Mouse (Mus musculus): ENCODE measurements around the gene Prss38. TPM values are rescaled to one million over a fixed set of nuclear protein-coding genes. Genes with fewer than 3 reads are reported as not detected.
A peak's percentile ranks its signal among the peaks of the same experiment; 100 is the strongest.

Prss38 gene
- polyA plus RNA-seq, 1 experiment from 2014 or later, result not detected

DNA sequence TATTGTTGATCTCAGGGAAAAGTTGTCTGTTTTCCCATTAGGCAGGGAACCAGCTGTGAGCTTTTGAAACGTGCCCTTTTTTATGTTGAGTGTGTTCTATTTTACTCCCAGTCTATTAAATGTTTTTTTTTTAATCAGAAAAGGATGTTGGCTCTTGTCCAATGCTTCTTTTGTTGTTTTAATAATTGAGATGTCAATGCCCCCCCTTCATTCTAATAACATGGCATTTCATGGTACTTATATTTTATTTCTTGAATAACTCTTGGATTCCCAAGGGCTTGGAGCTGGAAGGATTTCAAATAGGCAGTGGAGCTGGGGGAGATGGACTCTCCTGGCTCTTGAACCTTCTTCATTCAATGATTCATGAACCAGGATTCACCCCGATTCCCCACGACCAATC lies 9.4 kb downstream of the Prss38 start:
- WGBS, result 80% methylated on average over 3 of the region's 3 CpGs
- H3K27me3 ChIP-seq (ENCODE audit: insufficient read depth, poor library complexity, severe bottlenecking), result peaks cover 5% of the 10 kb centered on the region
- peaks cover 6% of the 10 kb centered on the region; the same call in 1 of the 2 replicates for H3K4me1 ChIP-seq
- no peaks in the 10 kb centered on the region for H3K9me3 ChIP-seq
- DNase-seq (ENCODE audit: low spot score), result no peak
- no peak overlapping the region for H3K4me3 ChIP-seq
- no peak overlapping the region for H3K27ac ChIP-seq
- no peaks in the 10 kb centered on the region for H3K36me3 ChIP-seq

DNA sequence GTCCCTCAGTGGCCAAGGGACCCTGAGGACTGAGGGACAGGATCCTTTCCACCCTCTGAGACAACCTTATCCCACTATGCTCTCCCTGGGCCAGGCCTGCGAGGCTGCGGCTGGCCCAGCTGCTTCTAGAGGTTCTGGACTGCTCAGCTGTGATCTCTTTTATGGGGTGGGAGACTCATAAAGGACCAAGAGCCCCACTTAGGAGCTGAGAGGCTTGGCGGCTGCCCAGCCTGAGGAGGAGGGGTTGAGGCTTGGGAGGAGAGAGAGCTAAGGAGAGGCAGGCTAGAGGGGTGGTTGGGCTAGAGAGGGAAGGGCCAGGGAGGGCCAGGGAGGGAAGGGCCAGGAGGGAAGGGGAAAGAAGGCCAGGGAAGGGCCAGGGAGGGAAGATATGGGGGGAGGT lies 11.0 kb downstream of the Prss38 start:
- H3K9me3 ChIP-seq, result no peaks in the 10 kb centered on the region
- no peaks in the 10 kb centered on the region for H3K36me3 ChIP-seq
- H3K4me3 ChIP-seq, result no peak overlapping the region
- peaks cover 5% of the 10 kb centered on the region for H3K27me3 ChIP-seq (ENCODE audit: insufficient read depth, poor library complexity, severe bottlenecking)
- H3K27ac ChIP-seq, result 0 out of 2 replicates have a peak overlapping the region, but pooled peaks have one; percentile 57
- H3K4me1 ChIP-seq, result peaks cover 6% of the 10 kb centered on the region; the same call in 1 of the 2 replicates
- 51% methylated on average over 3 of the region's 3 CpGs for WGBS
- DNase-seq (ENCODE audit: low spot score), result no peak

DNA sequence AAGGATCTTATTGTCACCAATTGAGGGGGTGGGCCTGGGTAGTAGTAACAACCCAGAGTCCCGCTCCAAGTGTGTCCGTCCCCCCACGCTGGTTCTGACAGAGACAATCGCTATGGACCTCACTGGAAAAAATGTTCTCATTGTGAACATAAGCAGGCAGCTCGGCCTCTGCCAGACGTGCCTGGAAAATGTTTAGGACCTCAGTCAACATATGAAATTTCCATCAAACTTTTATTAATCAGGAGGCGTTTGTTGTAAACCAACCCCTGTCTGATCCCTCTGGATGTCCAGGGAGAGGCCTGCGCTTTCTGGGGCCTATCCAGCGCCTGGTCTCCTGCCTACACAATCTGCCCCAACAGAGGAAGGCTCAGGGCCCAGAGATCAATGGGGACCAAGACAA lies 11.4 kb downstream of the Prss38 start:
- Histone ChIP-seq H3K9me3 (no peaks in the 10 kb centered on the region), H3K27ac (no peak overlapping the region), H3K4me3 (no peak overlapping the region), H3K4me1 (peaks cover 6% of the 10 kb centered on the region; the same call in 1 of the 2 replicates), H3K36me3 (no peaks in the 10 kb centered on the region), H3K27me3 (ENCODE audit: insufficient read depth, poor library complexity, severe bottlenecking) (peaks cover 5% of the 10 kb centered on the region)
- WGBS, result 79% methylated on average over 9 of the region's 9 CpGs
- no peak for DNase-seq (ENCODE audit: low spot score)

DNA sequence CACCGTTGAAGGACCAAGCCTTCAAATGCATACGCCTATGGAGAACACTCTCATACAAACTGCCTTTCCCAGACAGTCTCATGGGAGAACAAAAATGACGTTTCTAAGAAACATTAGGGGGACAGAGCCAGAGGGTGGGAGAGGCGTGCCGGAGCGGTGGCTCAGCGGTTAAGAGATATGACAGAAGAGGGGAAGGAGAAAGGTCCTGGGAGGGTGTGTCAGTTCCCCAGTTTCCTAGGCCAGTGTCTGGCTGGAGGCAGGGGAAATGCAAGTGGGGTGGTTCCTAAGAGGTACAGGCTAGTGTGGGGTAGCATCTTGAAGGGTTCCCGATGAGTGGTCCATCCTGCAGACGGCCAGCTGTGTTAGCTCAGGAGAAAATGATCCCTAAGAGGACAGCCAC lies 14.2 kb downstream of the Prss38 start:
- no peaks in the 10 kb centered on the region for H3K9me3 ChIP-seq
- 84% methylated on average over 9 of the region's 9 CpGs for WGBS
- peaks cover 5% of the 10 kb centered on the region for H3K27me3 ChIP-seq (ENCODE audit: insufficient read depth, poor library complexity, severe bottlenecking)
- H3K4me3 ChIP-seq, result no peak overlapping the region
- no peak overlapping the region for H3K27ac ChIP-seq
- H3K4me1 ChIP-seq, result peaks cover 6% of the 10 kb centered on the region; the same call in 1 of the 2 replicates
- DNase-seq (ENCODE audit: low spot score), result no peak
- 0 out of 2 replicates have a peak, but pooled peaks cover 2% of the 10 kb centered on the region for H3K36me3 ChIP-seq

DNA sequence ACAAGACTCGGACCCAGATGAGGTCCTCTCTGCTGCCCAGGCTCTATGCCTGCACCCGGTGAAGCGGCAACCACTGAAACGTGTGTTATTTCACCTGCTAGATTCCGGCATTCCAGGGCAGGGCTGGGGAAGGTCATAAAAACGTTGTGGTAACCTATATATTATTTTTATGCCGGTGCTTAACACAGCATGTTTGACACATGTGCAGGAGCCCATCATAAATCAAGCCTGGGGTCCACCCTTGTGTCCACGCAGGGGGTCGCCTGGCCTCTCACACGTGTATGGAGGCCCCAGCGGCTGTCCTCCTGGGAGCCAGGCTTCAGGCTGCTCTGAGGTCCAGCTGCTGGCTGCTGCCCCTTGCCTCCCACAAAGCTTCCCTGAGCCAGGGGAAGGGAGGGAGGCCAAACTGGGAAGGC lies 18.6 kb downstream of the Prss38 start:
- Histone ChIP-seq H3K4me1 (no peaks in the 10 kb centered on the region; the same call in 1 of the 2 replicates), H3K36me3 (0 out of 2 replicates have a peak, but pooled peaks cover 2% of the 10 kb centered on the region), H3K9me3 (no peaks in the 10 kb centered on the region), H3K4me3 (no peak overlapping the region), H3K27me3 (ENCODE audit: insufficient read depth, poor library complexity, severe bottlenecking) (peaks cover 5% of the 10 kb centered on the region; the same call in 1 of the 2 replicates), H3K27ac (no peak overlapping the region)
- 72% methylated on average over 11 of the region's 11 CpGs for WGBS
- DNase-seq (ENCODE audit: low spot score), result no peak

DNA sequence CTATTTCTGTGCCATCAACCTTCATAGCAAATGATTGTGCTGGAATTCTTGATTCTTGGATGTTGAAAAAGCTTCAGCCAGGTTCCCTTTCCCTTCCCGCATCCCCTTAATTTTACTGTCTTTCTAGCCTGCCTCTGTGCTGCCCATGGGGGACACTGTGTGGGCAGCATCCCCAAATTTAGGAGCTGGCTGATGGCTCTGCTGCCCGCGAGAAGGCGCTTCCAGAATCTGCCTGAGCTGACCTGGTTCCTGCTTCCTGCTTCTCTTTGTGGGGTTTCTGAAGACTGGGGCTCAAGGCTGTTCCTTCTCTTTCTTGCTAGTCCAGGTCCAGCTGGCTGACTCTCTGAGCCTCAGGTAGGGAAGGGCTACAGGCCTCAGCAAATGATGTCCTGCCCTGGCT lies 20.7 kb downstream of the Prss38 start:
- Histone ChIP-seq H3K4me1 (peaks cover 10% of the 10 kb centered on the region), H3K27ac (no peak overlapping the region), H3K27me3 (ENCODE audit: insufficient read depth, poor library complexity, severe bottlenecking) (peaks cover 5% of the 10 kb centered on the region; the same call in 1 of the 2 replicates), H3K36me3 (0 out of 2 replicates have a peak, but pooled peaks cover 2% of the 10 kb centered on the region), H3K9me3 (no peaks in the 10 kb centered on the region), H3K4me3 (no peak overlapping the region)
- 80% methylated on average over 4 of the region's 4 CpGs for WGBS
- DNase-seq (ENCODE audit: low spot score), result no peak

DNA sequence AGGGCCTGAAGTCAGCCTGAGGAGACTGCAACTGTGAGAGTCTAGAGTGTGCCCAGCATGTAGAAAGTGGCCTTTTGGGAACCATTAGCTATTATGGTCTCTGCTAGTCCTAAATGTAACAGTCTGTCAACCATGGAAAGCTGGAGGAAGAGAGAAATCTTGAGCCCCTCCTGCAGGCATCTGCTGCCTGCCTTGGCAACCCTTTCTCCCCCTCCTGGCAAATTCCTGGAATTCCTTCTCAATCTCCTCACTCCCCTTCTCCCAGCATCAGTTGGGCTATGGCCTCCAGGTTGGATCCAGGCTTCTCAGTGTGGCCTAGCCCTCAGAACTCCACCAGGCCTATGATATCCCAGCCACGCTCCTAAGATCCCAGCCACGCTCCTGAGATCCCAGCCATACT lies 25.1 kb downstream of the Prss38 start:
- Histone ChIP-seq H3K9me3 (no peaks in the 10 kb centered on the region), H3K27ac (peak overlapping the region; percentile 72; the same call in 1 of the 2 replicates), H3K27me3 (ENCODE audit: insufficient read depth, poor library complexity, severe bottlenecking) (peaks cover 2% of the 10 kb centered on the region; the same call in 1 of the 2 replicates), H3K4me3 (no peak overlapping the region), H3K36me3 (no peaks in the 10 kb centered on the region), H3K4me1 (peaks cover 24% of the 10 kb centered on the region)
- WGBS, result 53% methylated on average over 2 of the region's 2 CpGs
- no peak for DNase-seq (ENCODE audit: low spot score)

DNA sequence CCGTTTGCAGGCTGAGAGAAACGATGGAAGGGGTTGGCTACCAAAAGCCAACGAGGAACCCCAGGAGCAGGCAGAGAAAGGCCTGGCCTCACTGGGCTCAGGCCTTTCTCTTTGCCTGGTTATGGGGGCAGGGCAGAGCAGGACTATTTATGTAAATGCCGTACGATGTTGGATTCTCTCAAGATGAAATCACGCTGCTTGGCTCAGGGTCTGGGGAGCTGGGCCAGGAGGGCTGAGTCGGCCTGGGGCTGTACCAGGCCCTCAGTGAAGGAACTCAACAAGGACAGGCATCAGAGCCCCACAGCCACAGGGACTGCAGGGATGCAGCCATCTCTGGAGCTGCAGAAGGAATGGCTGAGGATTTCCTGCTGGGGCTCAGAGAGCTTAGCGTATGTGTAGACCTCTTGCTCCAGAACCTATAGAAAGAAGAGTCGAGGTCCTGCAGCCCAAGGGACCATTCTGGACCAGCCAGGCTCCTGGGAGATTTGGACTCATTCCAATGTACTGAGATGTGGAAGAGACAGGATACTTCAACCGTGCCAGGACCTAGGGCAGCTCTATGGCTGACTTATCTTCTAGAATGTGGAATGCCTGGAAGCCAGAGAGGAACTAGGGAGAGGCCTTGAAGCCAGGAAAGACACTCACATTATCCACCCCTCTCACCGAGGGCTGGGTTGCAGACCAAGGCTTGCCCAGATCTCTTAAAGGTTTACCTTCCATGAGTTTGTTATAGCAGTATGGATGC lies 29.1 kb downstream of the Prss38 start:
- Histone ChIP-seq H3K27me3 (ENCODE audit: insufficient read depth, poor library complexity, severe bottlenecking) (no peaks in the 10 kb centered on the region), H3K27ac (no peak overlapping the region), H3K9me3 (no peaks in the 10 kb centered on the region)

DNA sequence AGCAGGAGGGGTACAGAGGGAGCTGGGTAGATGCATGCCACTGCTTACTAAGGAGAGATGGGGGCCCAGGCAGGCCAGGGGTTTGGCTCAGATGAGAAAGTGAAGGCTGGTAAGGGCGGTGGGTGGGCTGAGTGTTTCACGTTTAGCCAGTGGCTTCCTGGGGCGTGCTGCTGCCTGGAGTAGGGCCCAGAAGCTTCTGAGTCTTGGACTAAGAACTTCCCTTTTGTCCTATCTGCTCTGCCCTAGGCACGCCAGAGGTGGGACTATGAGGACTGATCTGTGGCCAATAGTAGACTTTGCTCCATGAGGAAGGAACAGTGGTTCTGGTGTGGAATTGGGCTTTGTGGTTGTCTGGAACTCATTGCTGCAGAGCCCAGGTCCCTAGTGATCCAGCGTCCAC lies 32.5 kb downstream of the Prss38 start:
- H3K9me3 ChIP-seq, result no peaks in the 10 kb centered on the region
- no peak overlapping the region for H3K27ac ChIP-seq
- H3K4me3 ChIP-seq, result no peak overlapping the region
- H3K4me1 ChIP-seq, result peaks cover 16% of the 10 kb centered on the region
- DNase-seq (ENCODE audit: low spot score), result no peak
- WGBS, result 68% methylated on average over 5 of the region's 5 CpGs
- H3K36me3 ChIP-seq, result no peaks in the 10 kb centered on the region
- no peaks in the 10 kb centered on the region for H3K27me3 ChIP-seq (ENCODE audit: insufficient read depth, poor library complexity, severe bottlenecking)

More for the DNA sequence above, 29.1 kb downstream of the Prss38 start:
- Histone ChIP-seq H3K36me3 (no peaks in the 10 kb centered on the region), H3K4me3 (no peak overlapping the region), H3K4me1 (peaks cover 24% of the 10 kb centered on the region)
- WGBS, result 70% methylated on average over 11 of the region's 11 CpGs
- no peak for DNase-seq (ENCODE audit: low spot score)

DNA sequence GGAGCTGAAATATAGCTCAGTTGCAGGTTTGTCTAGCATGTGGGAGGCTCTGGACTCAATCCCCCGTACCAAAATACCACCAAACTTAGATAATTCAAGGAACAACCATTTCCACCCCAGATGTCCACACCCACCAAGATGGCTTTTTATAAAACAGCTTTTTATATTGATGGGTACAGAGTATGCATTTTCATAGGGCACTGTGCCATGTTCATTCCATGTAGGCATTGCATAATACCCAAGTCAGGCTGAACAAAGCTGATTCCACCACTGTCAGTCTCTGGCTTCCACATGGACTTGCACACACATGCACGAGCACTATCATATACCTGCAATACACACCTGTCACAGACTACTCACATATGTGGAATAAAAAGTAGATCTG lies 36.7 kb downstream of the Prss38 start:
- H3K4me3 ChIP-seq, result no peak overlapping the region

DNA sequence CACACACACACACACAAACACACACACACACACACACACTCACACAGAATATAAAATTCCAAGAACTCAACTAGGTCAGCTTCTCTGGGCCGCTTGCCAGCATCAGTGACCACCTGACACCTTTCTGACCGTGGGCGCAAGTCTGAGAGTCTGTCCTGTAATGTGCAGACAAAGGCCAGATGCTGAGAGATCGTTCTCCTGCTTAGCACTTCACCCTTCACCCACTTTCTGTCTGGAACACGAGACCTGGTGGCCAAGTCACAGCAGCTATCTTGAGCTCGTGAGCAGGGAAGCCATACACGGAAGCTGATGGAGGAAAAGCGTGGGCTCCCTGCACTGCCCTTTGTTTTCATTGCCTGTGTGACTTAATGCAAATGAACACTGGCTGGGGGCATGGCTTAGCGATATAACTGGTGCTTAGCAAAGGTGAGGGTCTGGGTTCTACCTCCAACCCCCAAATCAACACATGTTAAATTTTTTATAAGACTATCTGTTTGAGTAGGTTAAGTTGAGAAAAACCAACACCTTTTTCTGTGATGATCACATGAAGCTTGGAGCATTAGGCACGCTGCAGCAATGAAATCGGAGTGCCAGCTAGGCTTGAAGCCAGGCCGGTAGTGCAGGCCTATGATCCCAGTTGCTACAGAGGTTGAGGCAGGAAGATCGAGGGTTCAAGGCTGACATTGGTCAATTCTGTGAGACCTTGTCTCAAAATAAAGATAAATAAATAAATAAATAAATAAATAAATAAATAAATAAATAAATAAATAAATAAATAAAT lies 37.3 kb downstream of the Prss38 start:
- Histone ChIP-seq H3K27me3 (ENCODE audit: insufficient read depth, poor library complexity, severe bottlenecking) (peaks cover 18% of the 10 kb centered on the region), H3K27ac (peak overlapping the region; percentile 31; the same call in 1 of the 2 replicates), H3K4me3 (no peak overlapping the region), H3K36me3 (no peaks in the 10 kb centered on the region), H3K4me1 (peaks cover 36% of the 10 kb centered on the region), H3K9me3 (no peaks in the 10 kb centered on the region)
- no peak for DNase-seq (ENCODE audit: low spot score)
- WGBS, result 55% methylated on average over 13 of the region's 13 CpGs

More for the DNA sequence above, 36.7 kb downstream of the Prss38 start:
- no peaks in the 10 kb centered on the region for H3K36me3 ChIP-seq
- no peaks in the 10 kb centered on the region for H3K9me3 ChIP-seq
- WGBS, result 88% methylated on average over 2 of the region's 2 CpGs
- peaks cover 14% of the 10 kb centered on the region for H3K27me3 ChIP-seq (ENCODE audit: insufficient read depth, poor library complexity, severe bottlenecking)
- peaks cover 34% of the 10 kb centered on the region for H3K4me1 ChIP-seq
- H3K27ac ChIP-seq, result no peak overlapping the region
- DNase-seq (ENCODE audit: low spot score), result no peak

DNA sequence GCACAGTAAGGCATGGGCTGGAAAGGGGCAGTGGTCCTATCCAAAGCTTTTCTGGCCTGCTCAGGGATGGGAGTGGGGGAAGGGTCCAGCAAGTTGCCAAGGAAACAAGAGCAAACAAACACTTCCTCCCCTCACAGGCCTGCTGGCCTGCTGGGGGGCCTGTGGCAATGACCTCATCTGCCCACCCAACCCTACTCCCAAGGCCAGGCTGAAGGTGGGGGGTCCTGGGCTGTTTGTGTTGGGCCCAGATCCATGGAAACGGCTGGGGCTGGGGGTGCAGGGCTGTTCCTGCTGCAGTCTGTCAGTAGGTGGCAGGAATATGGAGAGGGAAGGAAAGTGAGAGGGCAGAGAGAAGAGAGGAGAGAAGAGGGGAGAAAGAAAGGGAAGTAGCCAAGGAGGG lies 39.1 kb downstream of the Prss38 start:
- H3K4me1 ChIP-seq, result peaks cover 36% of the 10 kb centered on the region

DNA sequence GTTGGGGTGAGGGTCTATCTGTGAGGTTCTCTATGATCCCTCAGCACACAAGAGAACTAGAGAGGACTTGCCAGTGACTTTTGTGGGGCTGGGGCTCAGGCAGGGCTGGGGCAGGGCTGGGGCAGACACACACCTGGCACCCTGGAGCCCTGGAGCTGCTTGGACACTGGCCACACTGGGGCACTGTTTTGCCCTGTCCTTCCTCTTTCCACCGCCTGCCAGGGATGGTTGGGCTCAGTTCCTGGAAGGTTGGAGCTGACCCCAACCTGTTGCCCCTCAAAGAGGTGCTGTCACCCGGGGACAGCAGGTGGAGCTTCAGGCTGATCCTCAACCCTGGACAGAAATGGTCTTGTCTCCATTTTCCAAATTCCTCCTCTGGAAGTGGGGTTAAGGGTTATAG lies 39.5 kb downstream of the Prss38 start:
- Histone ChIP-seq H3K27me3 (ENCODE audit: insufficient read depth, poor library complexity, severe bottlenecking) (peaks cover 36% of the 10 kb centered on the region), H3K4me1 (peaks cover 38% of the 10 kb centered on the region), H3K4me3 (no peak overlapping the region), H3K36me3 (no peaks in the 10 kb centered on the region), H3K9me3 (no peaks in the 10 kb centered on the region), H3K27ac (no peak overlapping the region)
- WGBS, result 31% methylated on average over 2 of the region's 2 CpGs
- DNase-seq (ENCODE audit: low spot score), result no peak

More for the DNA sequence above, 39.1 kb downstream of the Prss38 start:
- peak; percentile 81 for DNase-seq (ENCODE audit: low spot score)
- H3K36me3 ChIP-seq, result no peaks in the 10 kb centered on the region
- no peaks in the 10 kb centered on the region for H3K9me3 ChIP-seq
- H3K4me3 ChIP-seq, result no peak overlapping the region
- 8% methylated on average over 1 of the region's 1 CpGs for WGBS
- H3K27ac ChIP-seq, result peak overlapping the region; percentile 77
- peaks cover 32% of the 10 kb centered on the region for H3K27me3 ChIP-seq (ENCODE audit: insufficient read depth, poor library complexity, severe bottlenecking)

Measured in heart, embryonic 10.5 days (tissue).